Mouse (Mus musculus): ENCODE data around the gene Hpgd. TPM values are rescaled to one million over a fixed set of nuclear protein-coding genes. Genes with fewer than 3 reads are reported as not detected.

Hpgd gene
- total RNA-seq (2023): 1.7 TPM

GRCm38 (mm10) chr8:56294373-56294877 is at the start of gene Hpgd:
Gene Hpgd (plus strand): TSS chr8:56294585.

